Mouse (Mus musculus) intestine, postnatal 0 days (tissue): ENCODE data around the gene Zfp958. TPM values are rescaled to one million over a fixed set of nuclear protein-coding genes. Genes with fewer than 3 reads are reported as not detected.

ENCODE experiments used
- ATAC-seq: fragments of 200-750 bp; cut with Nextera tagmentation; 2 replicates; pipeline ENCODE4 v1.8.0; 2017; ENCODE audit warnings: mild to moderate bottlenecking, moderate TSS enrichment, moderate library complexity
- H3K27ac ChIP-seq: fragments of 300-500 bp; sonication (generic); 2 replicates; pipeline ENCODE4 v1.5.1; 2014; ENCODE audit warnings: mild to moderate bottlenecking, low read depth, low read length, moderate library complexity
- H3K27me3 ChIP-seq: fragments of 300-500 bp; sonication (generic); replicated peaks from 2 replicates; pipeline ENCODE4 v1.6.1; 2014; ENCODE audit warnings: low read length, mixed read lengths; ENCODE audit not compliant: control insufficient read depth, insufficient read depth
- H3K36me3 ChIP-seq: fragments of 300-500 bp; sonication (generic); 2 replicates; pipeline ENCODE4 v1.6.1; 2014; ENCODE audit warnings: mild to moderate bottlenecking, moderate library complexity; ENCODE audit not compliant: control insufficient read depth, insufficient read depth
- H3K4me1 ChIP-seq: fragments of 300-500 bp; sonication (generic); replicated peaks from 2 replicates; pipeline ENCODE4 v1.6.1; 2014; ENCODE audit warnings: antibody characterized with exemption, low read length, mixed read lengths; ENCODE audit not compliant: control insufficient read depth, insufficient read depth
- H3K4me2 ChIP-seq: fragments of 300-500 bp; sonication (generic); replicated peaks from 2 replicates; pipeline ENCODE4 v1.6.1; 2014; ENCODE audit warnings: low read depth, mild to moderate bottlenecking, moderate library complexity
- H3K4me3 ChIP-seq: fragments of 300-500 bp; sonication (generic); 2 replicates; pipeline ENCODE4 v1.5.1; 2014; ENCODE audit warnings: low read depth, low read length
- H3K9ac ChIP-seq: fragments of 300-500 bp; sonication (generic); 2 replicates; pipeline ENCODE4 v1.6.1; 2014; ENCODE audit warnings: mild to moderate bottlenecking, low read depth, low read length
- H3K9me3 ChIP-seq: fragments of 300-500 bp; sonication (generic); 2 replicates; pipeline ENCODE4 v1.6.1; 2016; ENCODE audit warnings: mixed run types; ENCODE audit not compliant: control insufficient read depth
- CTCF ChIP-seq: sonication (generic); IDR thresholded peaks from 2 replicates; pipeline ENCODE4 v1.5.1; 2016; ENCODE audit warnings: low read depth, mild to moderate bottlenecking, control low read depth, antibody characterized with exemption, moderate library complexity
- WGBS: fragments of 180-500 bp; shearing (Covaris S2); extraction: QIAGEN DNeasy Blood & Tissue Kit; methylation state at CpG from one replicate; pipeline ENCODE4 v1.1.7; 2014; 5-methylcytosine and 5-hydroxymethylcytosine counted together
- polyA plus RNA-seq: library from polyadenylated mRNA; unstranded; fragments of >200 nt; fragmentation: Nextera tagmentation; extraction: Ambion mirVana; gene quantifications from 2 replicates; pipeline ENCODE4 v1.2.1, GENCODE M21; 2015

Zfp958 gene
- polyA plus RNA-seq, 1 experiment from 2014 or later: 6.2 TPM

DNA sequence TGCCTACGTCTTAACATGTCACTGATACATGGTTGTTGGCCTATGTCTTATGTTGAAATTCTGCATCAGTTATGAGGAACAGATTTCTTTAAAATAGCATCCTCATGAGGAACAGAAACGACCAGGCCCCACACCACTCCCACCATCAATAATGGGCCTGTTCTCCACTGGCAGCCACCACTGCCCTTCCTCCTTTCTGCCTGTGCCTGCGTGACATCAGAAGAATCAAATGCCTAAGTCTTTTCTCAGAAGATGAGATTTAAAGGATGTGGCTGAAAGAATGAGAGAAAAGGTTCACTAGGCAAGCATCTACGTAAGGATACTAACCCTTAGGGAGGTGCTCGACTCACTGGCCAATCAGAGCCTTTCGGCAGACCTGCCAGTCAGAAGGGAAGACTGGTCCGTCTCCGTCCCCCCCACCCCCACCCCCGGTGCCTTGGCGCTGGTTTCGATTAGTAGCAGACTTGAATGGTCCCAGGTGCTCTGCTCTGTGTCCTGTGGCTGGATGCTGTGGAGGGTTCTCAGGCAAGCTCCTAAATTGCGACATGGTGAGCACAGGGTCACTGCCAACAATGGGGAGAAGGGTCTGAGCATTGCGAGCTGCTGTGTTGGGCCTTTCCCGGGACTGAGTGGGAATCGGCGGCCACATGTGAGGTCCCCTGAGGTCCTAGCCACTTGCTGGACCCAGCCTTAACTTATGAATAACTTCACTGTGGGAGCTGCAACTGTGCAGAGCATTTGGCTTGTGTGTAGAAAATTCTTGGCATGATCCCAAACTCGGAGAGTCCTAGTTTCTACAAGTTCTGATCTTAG, 62.4 kb downstream of the Zfp958 start:
- TF ChIP-seq CTCF: no peak

DNA sequence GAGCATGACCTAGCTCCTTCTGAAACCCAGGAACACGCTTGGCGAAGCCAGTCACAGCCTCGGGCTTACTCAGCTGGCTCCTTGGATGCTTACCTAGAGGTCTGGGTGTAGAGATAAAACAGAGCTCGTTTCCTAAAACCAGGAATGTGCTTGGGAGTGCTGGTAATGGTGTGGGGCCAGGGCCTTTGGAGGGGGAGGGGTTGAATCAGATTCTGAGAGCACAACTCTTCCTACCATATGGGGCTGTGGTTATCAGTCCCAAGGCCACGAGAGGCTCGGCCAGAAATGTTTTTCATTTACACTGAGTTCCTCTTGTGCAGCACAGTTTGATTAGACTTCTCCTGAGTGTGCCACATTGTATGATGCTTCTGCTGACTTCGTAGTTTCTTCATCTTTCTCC, 63.6 kb downstream of the Zfp958 start:
- TF ChIP-seq CTCF: no peak
- no peaks in the 10 kb centered on the region for H3K27me3 ChIP-seq
- H3K27ac ChIP-seq: no peak overlapping the region
- no peak for ATAC-seq
- 87% methylated on average over 7 of the region's 7 CpGs for WGBS
- H3K4me1 ChIP-seq: no peaks in the 10 kb centered on the region
- no peak overlapping the region; the same call in 1 of the 2 replicates for H3K9ac ChIP-seq
- H3K36me3 ChIP-seq: no peaks in the 10 kb centered on the region
- peak overlapping the region; percentile 62; the same call in 1 of the 2 replicates for H3K4me3 ChIP-seq
- H3K9me3 ChIP-seq: no peaks in the 10 kb centered on the region
- peak overlapping the region; percentile 80 for H3K4me2 ChIP-seq

More for the DNA sequence above, 62.4 kb downstream of the Zfp958 start:
- no peak overlapping the region for H3K4me3 ChIP-seq
- H3K27me3 ChIP-seq: no peaks in the 10 kb centered on the region
- no peak overlapping the region for H3K9ac ChIP-seq
- H3K4me2 ChIP-seq: no peak overlapping the region
- no peak for ATAC-seq
- no peak overlapping the region for H3K27ac ChIP-seq
- H3K9me3 ChIP-seq: no peaks in the 10 kb centered on the region
- 84% methylated on average over 17 of the region's 17 CpGs for WGBS
- H3K36me3 ChIP-seq: no peaks in the 10 kb centered on the region
- H3K4me1 ChIP-seq: no peaks in the 10 kb centered on the region

DNA sequence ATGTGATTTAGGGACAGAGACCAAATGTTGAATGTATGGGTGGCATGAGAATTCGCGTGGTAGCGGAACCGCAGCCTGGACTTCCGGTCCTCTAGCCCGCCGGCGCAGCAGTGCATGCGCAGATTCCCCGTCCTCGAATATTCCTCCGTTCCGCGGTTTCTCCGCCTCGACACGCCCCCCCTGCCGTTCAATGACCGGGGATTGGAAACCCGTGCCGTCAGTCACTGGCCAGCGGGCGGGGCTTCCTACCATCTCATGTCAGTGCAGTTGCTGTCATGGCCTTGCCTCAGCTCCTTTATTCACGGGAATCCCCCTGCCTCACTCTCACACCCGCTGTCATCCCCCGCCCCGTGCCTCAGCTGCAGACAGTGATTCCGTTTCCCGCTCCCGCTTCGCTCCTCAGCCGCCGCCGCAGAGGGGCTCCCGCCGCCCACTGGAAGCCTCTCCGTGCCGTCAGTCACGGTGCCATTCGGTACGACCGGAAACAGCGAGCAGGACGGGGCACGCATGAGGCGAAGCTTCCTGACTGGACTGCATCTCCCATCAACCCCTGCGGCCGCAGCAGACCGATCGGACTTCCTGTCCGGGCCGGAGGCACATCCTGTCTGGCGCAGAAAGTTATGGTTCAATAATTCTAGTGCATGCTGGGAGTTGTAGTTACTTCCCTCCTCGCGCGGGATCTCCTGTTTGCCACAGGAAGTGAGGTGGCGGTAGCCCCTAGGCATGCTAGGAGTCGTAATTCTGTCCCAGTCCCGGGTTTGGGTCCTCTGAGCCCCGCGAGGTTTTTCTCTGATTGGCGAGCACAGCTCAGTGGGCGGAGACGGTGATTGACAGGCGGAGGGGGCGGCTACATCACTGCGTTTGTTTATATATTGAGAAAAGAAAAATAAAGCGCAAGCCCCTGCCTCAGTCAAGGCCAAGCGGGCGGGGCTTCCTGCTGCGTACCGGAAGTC, 64.6 kb downstream of the Zfp958 start:
- ATAC-seq: peak; percentile 96
- Histone ChIP-seq H3K27ac (peak overlapping the region; percentile 97), H3K27me3 (no peaks in the 10 kb centered on the region), H3K4me1 (no peaks in the 10 kb centered on the region), H3K9me3 (no peaks in the 10 kb centered on the region), H3K9ac (peak overlapping the region; percentile 74), H3K4me2 (peak overlapping the region; percentile 80), H3K4me3 (peak overlapping the region; percentile 62), H3K36me3 (no peaks in the 10 kb centered on the region)
- peak; percentile 24 for TF ChIP-seq CTCF
- 1% methylated on average over 72 of the region's 72 CpGs for WGBS

DNA sequence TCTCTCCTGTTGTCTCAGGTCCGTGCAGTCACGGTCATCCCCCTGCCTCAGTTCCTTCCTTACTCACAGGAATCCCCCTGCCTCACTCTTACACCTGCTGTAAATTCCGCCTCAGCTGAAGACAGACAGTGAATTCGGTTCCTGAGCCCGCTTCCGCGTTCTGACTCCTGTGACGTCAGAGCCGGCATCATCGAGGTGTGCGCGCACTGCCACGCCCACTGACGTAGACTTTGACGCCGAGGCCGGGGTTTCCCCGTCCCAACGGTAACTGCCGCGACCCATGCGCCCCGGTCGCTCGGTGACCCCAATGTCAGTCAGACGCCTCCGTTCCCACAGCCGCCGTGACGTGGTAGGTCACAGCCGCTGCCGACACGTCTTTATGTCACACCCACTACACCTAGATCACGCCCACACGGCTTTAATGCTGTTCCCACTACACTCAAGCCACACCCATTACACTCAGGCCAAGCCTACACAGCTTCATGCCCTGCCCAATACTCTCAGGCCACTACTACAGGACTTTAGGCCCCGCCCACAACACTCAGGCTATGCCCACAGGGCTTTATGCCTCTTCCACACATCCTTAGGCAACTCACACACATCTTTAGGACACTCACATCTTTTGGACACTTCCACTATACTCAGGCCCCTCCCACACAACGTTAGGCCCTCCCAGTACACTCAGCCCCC, 65.4 kb downstream of the Zfp958 start:
- peak overlapping the region; percentile 62 for H3K4me3 ChIP-seq
- H3K36me3 ChIP-seq: no peaks in the 10 kb centered on the region
- no peaks in the 10 kb centered on the region for H3K27me3 ChIP-seq
- no peaks in the 10 kb centered on the region for H3K4me1 ChIP-seq
- H3K27ac ChIP-seq: peak overlapping the region; percentile 97
- under 1% methylated on average over 37 of the region's 37 CpGs for WGBS
- H3K9ac ChIP-seq: peak overlapping the region; percentile 74
- no peak for TF ChIP-seq CTCF
- H3K4me2 ChIP-seq: peak overlapping the region; percentile 80
- H3K9me3 ChIP-seq: no peaks in the 10 kb centered on the region
- peak; percentile 73 for ATAC-seq

DNA sequence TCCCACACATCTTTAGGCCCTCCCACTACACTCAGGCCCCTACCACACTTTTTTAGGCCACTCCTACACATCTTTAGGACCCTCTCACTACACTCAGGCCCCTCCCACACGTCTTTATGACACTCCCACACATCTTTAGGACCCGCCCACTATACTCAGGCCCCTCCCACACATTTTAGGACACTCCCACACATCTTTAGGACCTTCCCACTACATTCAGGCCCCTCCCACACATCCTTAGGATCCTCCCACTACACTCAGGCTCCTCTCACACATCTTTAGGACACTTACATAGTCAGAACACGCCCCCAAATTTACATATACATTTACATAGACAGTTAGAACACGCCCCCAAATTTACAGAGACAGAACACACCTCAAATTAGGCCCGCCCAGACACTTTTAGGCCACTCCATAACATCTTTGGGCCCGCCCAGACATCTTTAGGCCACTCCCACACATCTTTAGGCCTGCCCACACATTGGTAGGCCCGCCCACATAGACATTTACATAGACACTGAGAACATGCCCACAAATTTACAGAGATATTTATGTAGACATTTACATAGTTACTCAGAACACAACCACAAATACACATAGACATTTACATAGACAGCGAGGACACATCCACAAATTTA, 66.1 kb downstream of the Zfp958 start:
- Histone ChIP-seq H3K4me1 (no peaks in the 10 kb centered on the region), H3K27me3 (no peaks in the 10 kb centered on the region), H3K9ac (no peak overlapping the region; the same call in 1 of the 2 replicates), H3K27ac (peak overlapping the region; percentile 97; the same call in 1 of the 2 replicates), H3K4me2 (peak overlapping the region; percentile 80), H3K4me3 (peak overlapping the region; percentile 62), H3K36me3 (no peaks in the 10 kb centered on the region), H3K9me3 (no peaks in the 10 kb centered on the region)
- TF ChIP-seq CTCF: no peak
- ATAC-seq: no peak
- WGBS: 82% methylated on average over 8 of the region's 8 CpGs
